21 mouse cellular contexts compared by ENCODE assay signal in the genomic region with DNA sequence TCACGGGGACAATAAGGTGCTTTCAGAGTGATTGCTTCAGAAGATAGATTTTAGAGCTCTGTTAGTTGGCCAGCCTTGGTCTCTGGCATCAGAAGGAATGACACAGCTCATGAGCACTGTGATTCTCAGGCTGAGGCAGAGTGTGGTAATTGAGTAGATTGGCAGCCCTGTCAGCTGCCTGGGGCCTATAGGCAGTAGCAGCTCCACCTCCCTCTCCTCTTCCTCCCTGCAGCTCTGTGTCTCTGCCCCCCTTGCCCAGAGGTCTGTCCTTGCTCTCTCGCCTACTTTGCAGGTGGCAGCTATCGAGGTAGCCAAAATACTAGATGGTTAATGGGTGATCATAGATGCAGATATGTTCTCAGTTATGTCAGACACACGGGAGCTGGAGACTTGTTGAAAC.
DNase-seq lines count a peak whose midpoint lies in the region; ATAC-seq and TF ChIP-seq lines count a peak whose summit lies in the region.
"Had no signal": no experiment of that assay in that cellular context is flagged by ENCODE, and none has a peak within 500 bp of the region (broad histone marks: within the 10 kb centered on the region; RNA-seq: fewer than 3 reads in every experiment).

No protein-coding gene starts in this region.

- WGBS in liver, embryonic 11.5 days, result 78% methylated on average over 4 of the region's 4 CpGs
- WGBS in liver, postnatal 0 days (ENCODE audit: insufficient replicate concordance), result 66% methylated on average over 4 of the region's 4 CpGs
- 94% methylated on average over 4 of the region's 4 CpGs for WGBS in hindbrain, embryonic 12.5 days

- H3K4me1 ChIP-seq in liver, embryonic 11.5 days (replicated peaks; ENCODE audit: control insufficient read depth, insufficient read depth, low read length), result peaks cover 9% of the 10 kb centered on the region
- peaks cover 9% of the 10 kb centered on the region for H3K4me1 ChIP-seq in liver, postnatal 0 days (ENCODE audit: insufficient read depth)
- peaks cover 2% of the 10 kb centered on the region; the same call in 1 of the 2 replicates for H3K4me1 ChIP-seq in hindbrain, embryonic 12.5 days
- H3K4me1 ChIP-seq: forebrain, embryonic 12.5 days; forebrain, embryonic 15.5 days had no signal

- H3K9me3 ChIP-seq in liver, embryonic 11.5 days (ENCODE audit: control insufficient read depth, low read length), result no peaks in the 10 kb centered on the region
- no peaks in the 10 kb centered on the region for H3K9me3 ChIP-seq in liver, postnatal 0 days (ENCODE audit: low read length)
- no peaks in the 10 kb centered on the region for H3K9me3 ChIP-seq in hindbrain, embryonic 12.5 days (replicated peaks)
- H3K9me3 ChIP-seq: forebrain, embryonic 12.5 days; forebrain, embryonic 15.5 days; hindbrain, embryonic 13.5 days; intestine, embryonic 15.5 days had no signal

- no peak for TF ChIP-seq CTCF in gastrocnemius, adult 2 months (IDR thresholded peaks at IDR 0.05)
- TF ChIP-seq CTCF in liver, postnatal 0 days (IDR thresholded peaks at IDR 0.05; ENCODE audit: low read depth), result no peak

- no peaks in the 10 kb centered on the region for H3K36me3 ChIP-seq in liver, embryonic 11.5 days (ENCODE audit: control insufficient read depth, insufficient read depth, low read length)
- no peaks in the 10 kb centered on the region; the same call in 1 of the 2 replicates for H3K36me3 ChIP-seq in liver, postnatal 0 days (replicated peaks; ENCODE audit: insufficient read depth, low read length)
- H3K36me3 ChIP-seq in hindbrain, embryonic 12.5 days, result 0 out of 2 replicates have a peak, but pooled peaks cover 3% of the 10 kb centered on the region
- H3K36me3 ChIP-seq: forebrain, embryonic 12.5 days; forebrain, embryonic 15.5 days; hindbrain, embryonic 13.5 days had no signal

- no peak for DNase-seq in gastrocnemius, adult 2 months
- no peak for DNase-seq in gastrocnemius, adult 8-10 months (ENCODE audit: low spot score in 2 of 2)
- DNase-seq in liver, embryonic 11.5 days (ENCODE audit: low spot score), result peak; percentile 19
- no peak for DNase-seq in liver, postnatal 0 days
- DNase-seq in fat pad, adult 2 months (ENCODE audit: extremely low read depth, low read depth, low spot score), result peak; percentile 77
- DNase-seq in urinary bladder, postnatal 25 days (ENCODE audit: low spot score), result no peak
- DNase-seq: adrenal gland, adult 8-10 months; adrenal gland, postnatal 25 days; cerebellum, adult 11-12 months; cerebellum, adult 8-10 months; cerebellum, postnatal 10 days; cerebellum, postnatal 36 days; embryo, embryonic 11 days; gastrocnemius, postnatal 25 days had no signal

- H3K27me3 ChIP-seq in liver, embryonic 11.5 days (replicated peaks; ENCODE audit: control insufficient read depth, insufficient read depth, low read length), result no peaks in the 10 kb centered on the region
- H3K27me3 ChIP-seq in liver, postnatal 0 days (ENCODE audit: insufficient read depth, low read length), result no peaks in the 10 kb centered on the region
- no peaks in the 10 kb centered on the region for H3K27me3 ChIP-seq in hindbrain, embryonic 12.5 days
- H3K27me3 ChIP-seq: forebrain, embryonic 12.5 days; forebrain, embryonic 15.5 days; hindbrain, embryonic 13.5 days; intestine, embryonic 15.5 days had no signal

- no peak overlapping the region for H3K4me3 ChIP-seq in gastrocnemius, adult 2 months
- no peak overlapping the region for H3K4me3 ChIP-seq in liver, embryonic 11.5 days (ENCODE audit: low read depth, low read length)
- H3K4me3 ChIP-seq in liver, postnatal 0 days (ENCODE audit: low read depth, low read length), result no peak overlapping the region
- H3K4me3 ChIP-seq in hindbrain, embryonic 12.5 days, result no peak overlapping the region
- H3K4me3 ChIP-seq: forebrain, embryonic 12.5 days; forebrain, embryonic 15.5 days; hindbrain, embryonic 13.5 days; intestine, embryonic 15.5 days had no signal

- no peak for TF ChIP-seq EP300 in liver, postnatal 0 days (IDR thresholded peaks at IDR 0.05; ENCODE audit: low read depth)

- H3K9ac ChIP-seq in liver, embryonic 11.5 days (ENCODE audit: low read depth, low read length), result no peak overlapping the region
- H3K9ac ChIP-seq in liver, postnatal 0 days (replicated peaks), result no peak overlapping the region
- H3K9ac ChIP-seq in hindbrain, embryonic 12.5 days, result no peak overlapping the region
- H3K9ac ChIP-seq: forebrain, embryonic 12.5 days; forebrain, embryonic 15.5 days; hindbrain, embryonic 13.5 days; intestine, embryonic 15.5 days had no signal

- ATAC-seq in liver, embryonic 11.5 days (replicated peaks; ENCODE audit: low FRiP score), result no peak
- ATAC-seq in liver, postnatal 0 days, result no peak
- ATAC-seq in hindbrain, embryonic 12.5 days (ENCODE audit: low FRiP score), result no peak
- ATAC-seq: activated CD4-positive, CD25-positive, alpha-beta regulatory T cell, adult 4 months; forebrain, embryonic 15.5 days; hindbrain, embryonic 16.5 days; intestine, embryonic 15.5 days had no signal

- peak overlapping the region; percentile 38; the same call in 1 of the 2 replicates for H3K27ac ChIP-seq in gastrocnemius, adult 2 months
- no peak overlapping the region for H3K27ac ChIP-seq in liver, embryonic 11.5 days (ENCODE audit: low read depth, low read length)
- H3K27ac ChIP-seq in liver, postnatal 0 days (ENCODE audit: low read depth), result no peak overlapping the region
- H3K27ac ChIP-seq in hindbrain, embryonic 12.5 days, result no peak overlapping the region
- H3K27ac ChIP-seq: forebrain, embryonic 12.5 days; forebrain, embryonic 15.5 days; hindbrain, embryonic 13.5 days; intestine, embryonic 15.5 days had no signal

- intact Hi-C loops in gastrocnemius, adult 2 months (cut with DNase I), result no loop called here

- H3K4me2 ChIP-seq in liver, embryonic 11.5 days, result no peak overlapping the region
- H3K4me2 ChIP-seq in liver, postnatal 0 days (ENCODE audit: low read depth, low read length), result no peak overlapping the region
- H3K4me2 ChIP-seq in hindbrain, embryonic 12.5 days (replicated peaks), result no peak overlapping the region
- H3K4me2 ChIP-seq: forebrain, embryonic 12.5 days; forebrain, embryonic 15.5 days; hindbrain, embryonic 13.5 days; intestine, embryonic 15.5 days had no signal

Comparison
In these comparisons a context has a peak if more than half of its experiments do, and no peak if none do; other contexts are left out.
1. DNase-seq: peak in liver, embryonic 11.5 days (single experiment) and fat pad, adult 2 months (single experiment); none in gastrocnemius, adult 2 months (single experiment), gastrocnemius, adult 8-10 months (0 of 2), liver, postnatal 0 days (single experiment) and urinary bladder, postnatal 25 days (single experiment).